Mouse (Mus musculus) myocyte (in vitro differentiated cells): Measurements from ENCODE around the gene Gm7030. TPM values are rescaled to one million over a fixed set of nuclear protein-coding genes. Genes with fewer than 3 reads are reported as not detected.
"Not testable (repeated sequence)": the region's sequence is repeated elsewhere in the genome, so short reads cannot be mapped to it uniquely, and the experiment has no call there.

Experiments
- H3K27me3 ChIP-seq: one replicate; pipeline ENCODE4 v1.6.1; 2011; ENCODE audit not compliant: control insufficient read depth, insufficient read depth, insufficient read length
- H3K36me3 ChIP-seq: one replicate; pipeline ENCODE4 v1.6.1; 2011; ENCODE audit not compliant: control insufficient read depth, insufficient read depth
- H3K4me2 ChIP-seq: one replicate; pipeline ENCODE4 v1.6.1; 2011; ENCODE audit warnings: low read depth, control low read depth
- H3K4me3 ChIP-seq: one replicate; pipeline ENCODE4 v1.5.1; 2011; ENCODE audit warnings: mild to moderate bottlenecking, control low read depth, moderate library complexity
- H3K79me2 ChIP-seq: one replicate; pipeline ENCODE4 v1.6.1; 2011; ENCODE audit not compliant: control insufficient read depth, insufficient read depth
- H3ac ChIP-seq: one replicate; pipeline ENCODE4 v1.6.1; 2011; ENCODE audit not compliant: control insufficient read depth, insufficient read length
- CEBPB ChIP-seq: IDR thresholded peaks from 2 replicates; pipeline ENCODE4 v1.6.1; 2011; ENCODE audit warnings: mild to moderate bottlenecking, moderate library complexity; ENCODE audit not compliant: poor library complexity, insufficient read depth, severe bottlenecking
- E2F4 ChIP-seq: IDR thresholded peaks from one replicate; pipeline ENCODE4 v1.6.1; 2011; ENCODE audit warnings: mild to moderate bottlenecking, control low read depth, moderate library complexity; ENCODE audit not compliant: insufficient read depth
- MAX ChIP-seq: IDR thresholded peaks from one replicate; pipeline ENCODE4 v1.6.1; 2011; ENCODE audit warnings: low read depth, mild to moderate bottlenecking, control low read depth
- MYOD1 ChIP-seq, 3 experiments: IDR thresholded peaks; one replicate each; pipeline ENCODE4 v1.6.1; 2011; ENCODE audit warnings: control low read depth in 2 of 3, low read depth in 2 of 3, mild to moderate bottlenecking in 2 of 3, moderate library complexity in 1 of 3; ENCODE audit not compliant: insufficient read length in 2 of 3, control insufficient read depth in 1 of 3
- MYOG ChIP-seq, 3 experiments: IDR thresholded peaks; one replicate each; pipeline ENCODE4 v1.6.1; 2011; ENCODE audit warnings: control low read depth in 2 of 3, low read depth in 2 of 3, mild to moderate bottlenecking in 2 of 3; ENCODE audit not compliant: insufficient read length in 2 of 3, control insufficient read depth in 1 of 3, insufficient read depth in 1 of 3
- POLR2A ChIP-seq: IDR thresholded peaks from one replicate; pipeline ENCODE4 v1.6.1; 2011; ENCODE audit warnings: low read depth, mild to moderate bottlenecking, control low read depth, moderate library complexity; ENCODE audit not compliant: insufficient read length
- POLR2AphosphoS2 ChIP-seq: IDR thresholded peaks from one replicate; pipeline ENCODE4 v1.6.1; 2011; ENCODE audit warnings: low read depth, control low read depth; ENCODE audit not compliant: insufficient read length
- REST ChIP-seq: IDR thresholded peaks from one replicate; pipeline ENCODE4 v1.6.1; 2011; ENCODE audit warnings: mild to moderate bottlenecking, control low read depth, moderate library complexity; ENCODE audit not compliant: insufficient read depth, insufficient read length
- SRF ChIP-seq: IDR thresholded peaks from one replicate; pipeline ENCODE4 v1.6.1; 2011; ENCODE audit warnings: low read depth; ENCODE audit not compliant: control insufficient read depth, insufficient read length
- TCF12 ChIP-seq: IDR thresholded peaks from one replicate; pipeline ENCODE4 v1.6.1; 2011; ENCODE audit warnings: mild to moderate bottlenecking, control low read depth; ENCODE audit not compliant: poor library complexity, insufficient read depth, severe bottlenecking
- TCF3 ChIP-seq: IDR thresholded peaks from one replicate; pipeline ENCODE4 v1.6.1; 2011; ENCODE audit warnings: low read depth, control low read depth; ENCODE audit not compliant: insufficient read length
- USF1 ChIP-seq: IDR thresholded peaks from one replicate; pipeline ENCODE4 v1.6.1; 2011; ENCODE audit warnings: low read depth, mild to moderate bottlenecking, control low read depth, moderate library complexity
- polyA plus RNA-seq: library from polyadenylated mRNA; unstranded; fragments of >200 nt; fragmentation: generic; extraction: Trizol; gene quantifications from one replicate; pipeline ENCODE4 v1.2.1, GENCODE M21; 2012; ENCODE audit warnings: missing spikeins

The Gm7030 gene
- polyA plus RNA-seq, 1 experiment, result not detected

- not testable (repeated sequence) for H3ac ChIP-seq, H3K79me2 ChIP-seq, H3K4me3 ChIP-seq, H3K4me2 ChIP-seq, H3K36me3 ChIP-seq
- H3K27me3 ChIP-seq, result peaks cover 15% of the 10 kb centered on the region
Measured at GRCm38 (mm10) chr17:36110129-36110528, 19.1 kb downstream of the Gm7030 start.

- H3K4me2 ChIP-seq, H3K79me2 ChIP-seq, H3K4me3 ChIP-seq, H3K36me3 ChIP-seq, H3K27me3 ChIP-seq, H3ac ChIP-seq: not testable (repeated sequence)
Measured at GRCm38 (mm10) chr17:36102091-36102490, 27.1 kb downstream of the Gm7030 start.

GRCm38 (mm10) chr17:36099603-36100002 is 29.6 kb downstream of the Gm7030 start:
- H3K4me2 ChIP-seq, H3K27me3 ChIP-seq: not testable (repeated sequence)

GRCm38 (mm10) chr17:36093936-36094335 is 35.3 kb downstream of the Gm7030 start:
- H3K36me3 ChIP-seq, result no peaks in the 10 kb centered on the region
- no peak overlapping the region for H3ac ChIP-seq
- no peak overlapping the region for H3K4me2 ChIP-seq
- no peak for TF ChIP-seq POLR2AphosphoS2
- no peak for TF ChIP-seq SRF
- TF ChIP-seq MYOD1 (IDR thresholded peaks at IDR 0.05; ENCODE audit: control insufficient read depth in 1 of 3, insufficient read length in 2 of 3, low read depth in 2 of 3), result no peak
- no peak for TF ChIP-seq TCF12
- TF ChIP-seq POLR2A, result no peak
- no peak for TF ChIP-seq E2F4
- TF ChIP-seq REST, result no peak
- TF ChIP-seq MAX, result no peak
- no peak for TF ChIP-seq USF1
- TF ChIP-seq MYOG (IDR thresholded peaks at IDR 0.05; ENCODE audit: control insufficient read depth in 1 of 3, insufficient read depth in 1 of 3, insufficient read length in 2 of 3, low read depth in 2 of 3), result no peak
- TF ChIP-seq TCF3, result no peak
- TF ChIP-seq CEBPB, result no peak
- no peak overlapping the region for H3K4me3 ChIP-seq
- H3K27me3 ChIP-seq, result peaks cover 4% of the 10 kb centered on the region
- H3K79me2 ChIP-seq, result no peaks in the 10 kb centered on the region

More at GRCm38 (mm10) chr17:36099603-36100002, 29.6 kb downstream of the Gm7030 start:
- not testable (repeated sequence) for H3K36me3 ChIP-seq, H3ac ChIP-seq, H3K79me2 ChIP-seq, H3K4me3 ChIP-seq

GRCm38 (mm10) chr17:36092520-36092919 is 36.7 kb downstream of the Gm7030 start:
- not testable (repeated sequence) for H3K4me3 ChIP-seq, H3K36me3 ChIP-seq, H3ac ChIP-seq, H3K4me2 ChIP-seq, H3K79me2 ChIP-seq, H3K27me3 ChIP-seq

- H3K79me2 ChIP-seq, H3K36me3 ChIP-seq, H3K4me3 ChIP-seq, H3K27me3 ChIP-seq, H3K4me2 ChIP-seq, H3ac ChIP-seq: not testable (repeated sequence)
Measured at GRCm38 (mm10) chr17:36091933-36092332, 37.3 kb downstream of the Gm7030 start.

DNA sequence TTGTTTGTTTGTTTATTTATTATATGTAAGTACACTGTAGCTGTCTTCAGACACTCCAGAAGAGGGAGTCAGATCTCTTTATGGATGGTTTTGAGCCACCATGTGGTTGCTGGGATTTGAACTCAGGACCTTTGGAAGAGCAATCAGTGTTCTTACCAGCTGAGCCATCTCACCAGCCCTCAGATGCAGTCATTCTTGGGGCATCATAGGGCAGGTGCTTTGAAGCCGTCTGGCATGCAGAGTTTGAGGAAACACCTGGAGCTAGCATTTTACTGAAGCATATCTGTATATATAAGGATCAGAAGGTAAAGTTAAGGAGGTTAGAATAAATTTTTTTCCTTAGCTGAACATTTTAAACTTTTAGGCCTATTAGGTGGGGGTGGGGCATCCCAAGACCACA is 43.2 kb downstream of the Gm7030 start:
- H3K36me3 ChIP-seq, H3K79me2 ChIP-seq, H3K4me3 ChIP-seq, H3K4me2 ChIP-seq, H3ac ChIP-seq: not testable (repeated sequence)
- peaks cover 24% of the 10 kb centered on the region for H3K27me3 ChIP-seq
